Mouse (Mus musculus) limb, embryonic 11.5 days (tissue): ENCODE measurements around the gene 1700003E16Rik. TPM values are rescaled to one million over a fixed set of nuclear protein-coding genes. Genes with fewer than 3 reads are reported as not detected.
A peak's percentile ranks its signal among the peaks of the same experiment; 100 is the strongest.

Experiments used
- ATAC-seq: fragments of 200-750 bp; cut with Nextera tagmentation; 2 replicates; pipeline ENCODE4 v1.8.0; 2017; ENCODE audit warnings: low read depth; ENCODE audit not compliant: insufficient number of reproducible peaks, low FRiP score, low TSS enrichment
- DNase-seq: peaks from one replicate; pipeline ENCODE4 v3.0.0-alpha.2; 2015; ENCODE audit warnings: low spot score
- H3K27ac ChIP-seq: fragments of 300-500 bp; sonication (generic); replicated peaks from 2 replicates; pipeline ENCODE4 v1.5.1; 2014; ENCODE audit warnings: low read depth, mild to moderate bottlenecking, low read length
- H3K27me3 ChIP-seq: fragments of 300-500 bp; sonication (generic); 2 replicates; pipeline ENCODE4 v1.6.1; 2014; ENCODE audit warnings: mild to moderate bottlenecking, low read length, mixed read lengths; ENCODE audit not compliant: control insufficient read depth, insufficient read depth
- H3K36me3 ChIP-seq: fragments of 300-500 bp; sonication (generic); 2 replicates; pipeline ENCODE4 v1.6.1; 2014; ENCODE audit warnings: mild to moderate bottlenecking, low read length, moderate library complexity, mixed read lengths; ENCODE audit not compliant: control insufficient read depth, insufficient read depth
- H3K4me1 ChIP-seq: fragments of 300-500 bp; sonication (generic); 2 replicates; pipeline ENCODE4 v1.6.1; 2014; ENCODE audit warnings: low read length, mixed read lengths; ENCODE audit not compliant: control insufficient read depth, insufficient read depth
- H3K4me2 ChIP-seq: fragments of 300-500 bp; sonication (generic); 2 replicates; pipeline ENCODE4 v1.6.1; 2014; ENCODE audit warnings: low read depth, mild to moderate bottlenecking, moderate library complexity; ENCODE audit not compliant: severe bottlenecking
- H3K4me3 ChIP-seq: fragments of 300-500 bp; sonication (generic); 2 replicates; pipeline ENCODE4 v1.5.1; 2014; ENCODE audit warnings: low read depth, low read length
- H3K9ac ChIP-seq: fragments of 300-500 bp; sonication (generic); 2 replicates; pipeline ENCODE4 v1.6.1; 2014; ENCODE audit warnings: mild to moderate bottlenecking, low read length
- H3K9me3 ChIP-seq: fragments of 300-500 bp; sonication (generic); 2 replicates; pipeline ENCODE4 v1.6.1; 2016; ENCODE audit warnings: low read length; ENCODE audit not compliant: control insufficient read depth
- WGBS: fragments of 180-500 bp; shearing (Covaris S2); extraction: QIAGEN DNeasy Blood & Tissue Kit; methylation state at CpG from one replicate; pipeline ENCODE4 v1.1.7; 2014; 5-methylcytosine and 5-hydroxymethylcytosine counted together
- polyA plus RNA-seq: library from polyadenylated mRNA; unstranded; fragments of >200 nt; fragmentation: Nextera tagmentation; extraction: Ambion mirVana; gene quantifications from 2 replicates; pipeline ENCODE4 v1.2.1, GENCODE M21; 2014

Gene 1700003E16Rik
- polyA plus RNA-seq, 1 experiment from 2014 or later = 1.1 TPM

DNA sequence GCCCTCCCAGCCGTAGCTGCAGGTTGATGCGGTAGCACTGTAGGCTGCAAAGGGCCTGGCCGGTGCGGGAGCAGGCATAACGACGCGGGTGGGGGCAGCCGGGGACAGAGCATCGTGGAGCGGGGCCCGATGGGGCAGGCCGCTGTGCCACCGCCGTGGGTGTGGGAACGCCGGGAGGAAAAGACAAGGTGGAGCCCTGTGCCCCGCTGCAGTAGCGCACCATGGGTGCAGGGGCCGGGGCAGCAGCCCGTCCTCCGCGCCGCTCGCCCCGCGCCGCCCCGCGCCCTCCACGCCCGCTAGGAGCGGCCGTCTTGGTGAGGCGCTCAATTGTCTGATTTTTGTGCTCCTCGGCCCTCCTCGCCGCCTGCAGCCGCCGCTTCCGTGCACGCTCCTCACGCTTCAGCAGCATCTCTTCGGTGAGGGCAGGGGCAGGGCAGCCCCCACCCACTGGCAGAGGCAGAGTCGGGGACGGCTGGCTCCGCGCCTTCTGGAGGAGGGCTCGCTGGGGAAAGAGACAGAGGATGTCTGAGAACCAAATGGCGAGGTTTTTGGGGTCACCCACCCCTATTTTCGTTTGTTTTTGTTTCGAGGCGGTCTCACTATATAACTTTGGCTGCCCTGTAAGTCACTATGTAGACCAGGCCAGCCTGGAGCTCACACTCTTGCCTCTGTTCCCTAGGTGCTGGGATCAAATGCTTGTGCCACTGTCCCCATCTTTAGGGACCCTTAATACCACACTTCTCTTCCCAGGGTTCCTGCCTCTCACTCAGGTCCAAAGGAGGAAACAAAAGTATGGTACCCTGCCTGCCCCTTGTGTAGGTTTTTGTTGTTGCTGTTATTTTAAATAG, 34.1 kb upstream of the 1700003E16Rik start:
- no peaks in the 10 kb centered on the region for H3K27me3 ChIP-seq
- 1% methylated on average over 34 of the region's 52 CpGs for WGBS
- peak overlapping the region; percentile 97 for H3K27ac ChIP-seq
- peak overlapping the region; percentile 92 for H3K4me2 ChIP-seq
- no peaks in the 10 kb centered on the region for H3K9me3 ChIP-seq
- H3K4me1 ChIP-seq = peaks cover 27% of the 10 kb centered on the region
- DNase-seq (peak; percentile 61), ATAC-seq (no peak)
- H3K4me3 ChIP-seq = peak overlapping the region; percentile 87
- H3K9ac ChIP-seq = peak overlapping the region; percentile 88
- peaks cover 10% of the 10 kb centered on the region for H3K36me3 ChIP-seq

GRCm38 (mm10) chr6:83122961-83123360, 33.2 kb upstream of the 1700003E16Rik start:
- Histone ChIP-seq H3K4me1 (peaks cover 27% of the 10 kb centered on the region), H3K4me3 (peak overlapping the region; percentile 87), H3K36me3 (peaks cover 6% of the 10 kb centered on the region), H3K9ac (peak overlapping the region; percentile 88), H3K4me2 (peak overlapping the region; percentile 92), H3K9me3 (no peaks in the 10 kb centered on the region), H3K27me3 (no peaks in the 10 kb centered on the region), H3K27ac (no peak overlapping the region; the same call in 1 of the 2 replicates)
- ATAC-seq (no peak), DNase-seq (no peak)
- 85% methylated on average over 5 of the region's 5 CpGs for WGBS

GRCm38 (mm10) chr6:83124851-83125312, 31.3 kb upstream of the 1700003E16Rik start:
- H3K27me3 ChIP-seq = no peaks in the 10 kb centered on the region
- H3K36me3 ChIP-seq = no peaks in the 10 kb centered on the region; the same call in none of the 2 replicates
- no peak for ATAC-seq
- H3K4me2 ChIP-seq = peak overlapping the region; percentile 48
- 1% methylated on average over 30 of the region's 30 CpGs for WGBS
- DNase-seq = peak; percentile 94
- no peaks in the 10 kb centered on the region for H3K9me3 ChIP-seq
- H3K9ac ChIP-seq = peak overlapping the region; percentile 73
- H3K4me1 ChIP-seq = peaks cover 25% of the 10 kb centered on the region
- peak overlapping the region; percentile 64 for H3K4me3 ChIP-seq
- H3K27ac ChIP-seq = peak overlapping the region; percentile 65; the same call in 1 of the 2 replicates

DNA sequence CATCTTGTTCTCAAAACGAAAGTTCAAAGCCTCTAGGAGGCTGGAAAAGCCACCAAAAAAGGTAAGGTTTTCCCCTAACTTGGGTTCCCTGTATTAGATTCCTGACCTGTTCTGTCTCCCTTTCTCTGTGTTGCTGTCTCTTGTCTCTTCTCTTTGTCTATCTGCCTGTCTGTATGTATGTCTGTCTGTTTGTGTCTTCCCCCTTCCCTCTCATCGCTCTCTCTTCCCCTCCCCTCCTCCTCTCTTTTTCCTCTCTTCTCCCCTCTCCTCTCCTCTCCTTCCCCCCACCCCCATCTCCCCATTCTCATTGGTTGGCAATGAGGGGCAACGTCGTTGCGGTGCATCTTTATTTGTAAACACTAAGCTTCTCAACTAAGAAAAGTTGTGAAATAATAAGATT, 30.9 kb upstream of the 1700003E16Rik start, which contains the start of gene Ino80b:
TSS of gene Ino80b (minus strand) at position 101 of the 400 bp plus-strand sequence.
- ATAC-seq (no peak), DNase-seq (no peak)
- Histone ChIP-seq H3K4me2 (peak within 1 kb of the TSS; percentile 48), H3K27ac (peak within 1 kb of the TSS; percentile 65; the same call in 1 of the 2 replicates), H3K36me3 (no peaks in the 10 kb centered on the region; the same call in none of the 2 replicates), H3K4me3 (peak within 1 kb of the TSS; percentile 64), H3K27me3 (no peaks in the 10 kb centered on the region), H3K4me1 (peaks cover 20% of the 10 kb centered on the region), H3K9me3 (no peaks in the 10 kb centered on the region), H3K9ac (peak within 1 kb of the TSS; percentile 73)
- WGBS = 40% methylated on average over 5 of the region's 5 CpGs

- ATAC-seq (no peak), DNase-seq (no peak)
- Histone ChIP-seq H3K4me3 (no peak overlapping the region), H3K36me3 (no peaks in the 10 kb centered on the region; the same call in 1 of the 2 replicates), H3K27ac (no peak overlapping the region), H3K4me1 (peaks cover 20% of the 10 kb centered on the region), H3K9me3 (no peaks in the 10 kb centered on the region), H3K4me2 (no peak overlapping the region), H3K27me3 (no peaks in the 10 kb centered on the region), H3K9ac (no peak overlapping the region)
- 96% methylated on average over 5 of the region's 5 CpGs for WGBS
Observed at GRCm38 (mm10) chr6:83127419-83127818, 28.8 kb upstream of the 1700003E16Rik start.

DNA sequence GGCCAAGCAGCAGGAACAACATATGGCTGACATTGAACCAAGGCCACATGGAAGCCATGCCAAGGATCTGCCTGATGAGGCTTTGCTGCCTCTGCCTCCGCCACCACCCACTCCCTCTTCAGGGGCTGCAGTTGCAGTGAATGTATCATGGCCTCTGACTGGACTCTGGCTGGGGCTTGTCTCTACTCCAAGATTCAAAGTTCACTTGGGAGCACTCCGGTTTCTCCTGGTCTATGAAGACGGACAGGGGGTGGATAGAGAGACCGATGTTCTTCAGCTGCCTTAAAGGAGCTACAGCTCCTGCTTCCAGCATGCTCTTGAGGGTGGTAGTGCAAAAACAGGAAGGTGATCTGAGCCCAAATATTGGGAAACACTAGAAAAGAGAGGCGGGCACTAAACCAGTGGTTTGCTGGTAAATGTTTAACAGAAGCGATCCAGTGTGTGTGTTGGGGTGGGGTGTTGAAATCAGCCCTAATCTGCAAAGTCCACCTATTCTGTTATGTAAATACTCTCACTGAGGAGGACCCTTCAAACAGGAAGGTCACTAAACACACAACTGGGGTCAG, 24.7 kb upstream of the 1700003E16Rik start:
- WGBS = 87% methylated on average over 6 of the region's 6 CpGs
- H3K27ac ChIP-seq = no peak overlapping the region
- H3K9ac ChIP-seq = no peak overlapping the region
- no peak overlapping the region for H3K4me3 ChIP-seq
- H3K9me3 ChIP-seq = no peaks in the 10 kb centered on the region
- no peaks in the 10 kb centered on the region for H3K36me3 ChIP-seq
- no peaks in the 10 kb centered on the region for H3K27me3 ChIP-seq
- peaks cover 8% of the 10 kb centered on the region for H3K4me1 ChIP-seq
- DNase-seq (no peak), ATAC-seq (no peak)
- H3K4me2 ChIP-seq = no peak overlapping the region

- 91% methylated on average over 9 of the region's 9 CpGs for WGBS
- Histone ChIP-seq H3K27me3 (no peaks in the 10 kb centered on the region), H3K27ac (no peak overlapping the region), H3K4me1 (peaks cover 8% of the 10 kb centered on the region), H3K4me3 (no peak overlapping the region), H3K4me2 (no peak overlapping the region), H3K9ac (no peak overlapping the region), H3K36me3 (no peaks in the 10 kb centered on the region), H3K9me3 (no peaks in the 10 kb centered on the region)
- ATAC-seq (no peak), DNase-seq (no peak)
Observed at GRCm38 (mm10) chr6:83132176-83132919, 23.9 kb upstream of the 1700003E16Rik start.

GRCm38 (mm10) chr6:83134226-83134625, 22.0 kb upstream of the 1700003E16Rik start:
- H3K9me3 ChIP-seq = no peaks in the 10 kb centered on the region
- H3K27me3 ChIP-seq = no peaks in the 10 kb centered on the region
- H3K36me3 ChIP-seq = no peaks in the 10 kb centered on the region
- ATAC-seq (no peak), DNase-seq (no peak)
- no peak overlapping the region for H3K9ac ChIP-seq
- no peak overlapping the region for H3K4me3 ChIP-seq
- WGBS = 84% methylated on average over 3 of the region's 3 CpGs
- no peak overlapping the region for H3K27ac ChIP-seq
- peaks cover 14% of the 10 kb centered on the region for H3K4me1 ChIP-seq
- H3K4me2 ChIP-seq = no peak overlapping the region
